Mouse (Mus musculus): ENCODE data around the gene Reg3b. TPM values are rescaled to one million over a fixed set of nuclear protein-coding genes. Genes with fewer than 3 reads are reported as not detected.

The Reg3b gene
- polyA plus RNA-seq (2014; fragmentation: Nextera tagmentation; extraction: Ambion mirVana), result not detected in 2 replicates

- Histone ChIP-seq H3K9ac (ENCODE audit: low read length) (no peak within 1 kb of the TSS), H3K4me1 (ENCODE audit: control insufficient read depth, insufficient read depth, low read length) (no peaks in the 10 kb centered on the region), H3K27me3 (ENCODE audit: control insufficient read depth, insufficient read depth, low read length) (no peaks in the 10 kb centered on the region), H3K4me2 (ENCODE audit: low read depth) (no peak within 1 kb of the TSS), H3K4me3 (ENCODE audit: low read depth, low read length) (no peak within 1 kb of the TSS), H3K36me3 (ENCODE audit: control insufficient read depth, insufficient read depth, low read length) (no peaks in the 10 kb centered on the region), H3K9me3 (ENCODE audit: control insufficient read depth, low read length) (no peaks in the 10 kb centered on the region), H3K27ac (ENCODE audit: low read depth, low read length) (no peak within 1 kb of the TSS)
- 97% methylated on average over 2 of the region's 2 CpGs for WGBS
- no peak for DNase-seq (ENCODE audit: low spot score)
- ATAC-seq (ENCODE audit: insufficient read depth, low FRiP score, low TSS enrichment), result no peak
These were observed at the start of gene Reg3b for GRCm38 (mm10) chr6:78370357-78370756. TSS of gene Reg3b (plus strand) at chr6:78370657.

GRCm38 (mm10) chr6:78327798-78328197, 42.7 kb upstream of the Reg3b start:
- Histone ChIP-seq H3K4me3 (ENCODE audit: low read depth, low read length) (no peak overlapping the region), H3K27ac (ENCODE audit: low read depth, low read length) (no peak overlapping the region), H3K9ac (ENCODE audit: low read length) (no peak overlapping the region), H3K36me3 (ENCODE audit: control insufficient read depth, insufficient read depth, low read length) (no peaks in the 10 kb centered on the region), H3K4me1 (ENCODE audit: control insufficient read depth, insufficient read depth, low read length) (no peaks in the 10 kb centered on the region), H3K27me3 (ENCODE audit: control insufficient read depth, insufficient read depth, low read length) (no peaks in the 10 kb centered on the region), H3K4me2 (ENCODE audit: low read depth) (no peak overlapping the region), H3K9me3 (ENCODE audit: control insufficient read depth, low read length) (no peaks in the 10 kb centered on the region)
- ATAC-seq (ENCODE audit: insufficient read depth, low FRiP score, low TSS enrichment) (no peak), DNase-seq (ENCODE audit: low spot score) (no peak)

GRCm38 (mm10) chr6:78329166-78329565, 41.3 kb upstream of the Reg3b start:
- ATAC-seq (ENCODE audit: insufficient read depth, low FRiP score, low TSS enrichment), result 0 out of 2 replicates have a peak, but pooled peaks have one; percentile 15
- DNase-seq (ENCODE audit: low spot score), result no peak
- WGBS, result 66% methylated on average over 2 of the region's 2 CpGs
- Histone ChIP-seq H3K4me2 (ENCODE audit: low read depth) (no peak overlapping the region), H3K4me3 (ENCODE audit: low read depth, low read length) (no peak overlapping the region), H3K4me1 (ENCODE audit: control insufficient read depth, insufficient read depth, low read length) (no peaks in the 10 kb centered on the region), H3K27me3 (ENCODE audit: control insufficient read depth, insufficient read depth, low read length) (no peaks in the 10 kb centered on the region), H3K9me3 (ENCODE audit: control insufficient read depth, low read length) (no peaks in the 10 kb centered on the region), H3K36me3 (ENCODE audit: control insufficient read depth, insufficient read depth, low read length) (no peaks in the 10 kb centered on the region), H3K27ac (ENCODE audit: low read depth, low read length) (no peak overlapping the region), H3K9ac (ENCODE audit: low read length) (no peak overlapping the region)

GRCm38 (mm10) chr6:78331919-78332569, 38.4 kb upstream of the Reg3b start:
- 43% methylated on average over 7 of the region's 7 CpGs for WGBS
- ATAC-seq (ENCODE audit: insufficient read depth, low FRiP score, low TSS enrichment) (no peak), DNase-seq (ENCODE audit: low spot score) (peak; percentile 13)
- no peak overlapping the region for H3K27ac ChIP-seq (ENCODE audit: low read depth, low read length)
- no peak overlapping the region for H3K9ac ChIP-seq (ENCODE audit: low read length)
- H3K9me3 ChIP-seq (ENCODE audit: control insufficient read depth, low read length), result no peaks in the 10 kb centered on the region
- H3K36me3 ChIP-seq (ENCODE audit: control insufficient read depth, insufficient read depth, low read length), result no peaks in the 10 kb centered on the region
- no peaks in the 10 kb centered on the region for H3K27me3 ChIP-seq (ENCODE audit: control insufficient read depth, insufficient read depth, low read length)
- no peak overlapping the region for H3K4me3 ChIP-seq (ENCODE audit: low read depth, low read length)
- H3K4me2 ChIP-seq (ENCODE audit: low read depth), result no peak overlapping the region
- H3K4me1 ChIP-seq (ENCODE audit: control insufficient read depth, insufficient read depth, low read length), result no peaks in the 10 kb centered on the region

- Histone ChIP-seq H3K27me3 (ENCODE audit: control insufficient read depth, insufficient read depth, low read length) (no peaks in the 10 kb centered on the region), H3K9me3 (ENCODE audit: control insufficient read depth, low read length) (no peaks in the 10 kb centered on the region), H3K27ac (ENCODE audit: low read depth, low read length) (no peak overlapping the region), H3K36me3 (ENCODE audit: control insufficient read depth, insufficient read depth, low read length) (no peaks in the 10 kb centered on the region), H3K9ac (ENCODE audit: low read length) (no peak overlapping the region), H3K4me3 (ENCODE audit: low read depth, low read length) (no peak overlapping the region), H3K4me2 (ENCODE audit: low read depth) (no peak overlapping the region), H3K4me1 (ENCODE audit: control insufficient read depth, insufficient read depth, low read length) (no peaks in the 10 kb centered on the region)
- DNase-seq (ENCODE audit: low spot score) (no peak), ATAC-seq (ENCODE audit: insufficient read depth, low FRiP score, low TSS enrichment) (no peak)
These were observed 30.2 kb upstream of the Reg3b start for GRCm38 (mm10) chr6:78340296-78340695.

- Histone ChIP-seq H3K9ac (ENCODE audit: low read length) (no peak overlapping the region), H3K4me2 (ENCODE audit: low read depth) (no peak overlapping the region), H3K9me3 (ENCODE audit: control insufficient read depth, low read length) (no peaks in the 10 kb centered on the region), H3K4me3 (ENCODE audit: low read depth, low read length) (no peak overlapping the region), H3K36me3 (ENCODE audit: control insufficient read depth, insufficient read depth, low read length) (no peaks in the 10 kb centered on the region), H3K27ac (ENCODE audit: low read depth, low read length) (no peak overlapping the region), H3K4me1 (ENCODE audit: control insufficient read depth, insufficient read depth, low read length) (no peaks in the 10 kb centered on the region), H3K27me3 (ENCODE audit: control insufficient read depth, insufficient read depth, low read length) (no peaks in the 10 kb centered on the region)
- no peak for ATAC-seq (ENCODE audit: insufficient read depth, low FRiP score, low TSS enrichment)
- 61% methylated on average over 2 of the region's 2 CpGs for WGBS
- no peak for DNase-seq (ENCODE audit: low spot score)
These were observed 28.8 kb upstream of the Reg3b start for GRCm38 (mm10) chr6:78341689-78342088.

GRCm38 (mm10) chr6:78361971-78362563, 8.4 kb upstream of the Reg3b start:
- no peaks in the 10 kb centered on the region for H3K36me3 ChIP-seq (ENCODE audit: control insufficient read depth, insufficient read depth, low read length)
- DNase-seq (ENCODE audit: low spot score) (no peak), ATAC-seq (ENCODE audit: insufficient read depth, low FRiP score, low TSS enrichment) (no peak)
- H3K4me2 ChIP-seq (ENCODE audit: low read depth), result no peak overlapping the region
- no peak overlapping the region for H3K27ac ChIP-seq (ENCODE audit: low read depth, low read length)
- WGBS, result 78% methylated on average over 2 of the region's 2 CpGs
- no peaks in the 10 kb centered on the region for H3K9me3 ChIP-seq (ENCODE audit: control insufficient read depth, low read length)
- H3K27me3 ChIP-seq (ENCODE audit: control insufficient read depth, insufficient read depth, low read length), result no peaks in the 10 kb centered on the region
- H3K9ac ChIP-seq (ENCODE audit: low read length), result no peak overlapping the region
- no peaks in the 10 kb centered on the region for H3K4me1 ChIP-seq (ENCODE audit: control insufficient read depth, insufficient read depth, low read length)
- H3K4me3 ChIP-seq (ENCODE audit: low read depth, low read length), result no peak overlapping the region

GRCm38 (mm10) chr6:78378765-78379164, 8.3 kb downstream of the Reg3b start, which contains the start of gene Reg3d:
TSS of gene Reg3d (minus strand) at chr6:78378865.
- Histone ChIP-seq H3K4me3 (ENCODE audit: low read depth, low read length) (no peak within 1 kb of the TSS), H3K4me1 (ENCODE audit: control insufficient read depth, insufficient read depth, low read length) (no peaks in the 10 kb centered on the region), H3K27ac (ENCODE audit: low read depth, low read length) (no peak within 1 kb of the TSS), H3K4me2 (ENCODE audit: low read depth) (no peak within 1 kb of the TSS), H3K9me3 (ENCODE audit: control insufficient read depth, low read length) (no peaks in the 10 kb centered on the region), H3K27me3 (ENCODE audit: control insufficient read depth, insufficient read depth, low read length) (no peaks in the 10 kb centered on the region), H3K36me3 (ENCODE audit: control insufficient read depth, insufficient read depth, low read length) (no peaks in the 10 kb centered on the region), H3K9ac (ENCODE audit: low read length) (no peak within 1 kb of the TSS)
- no peak for DNase-seq (ENCODE audit: low spot score)
- 76% methylated on average over 2 of the region's 2 CpGs for WGBS
- no peak for ATAC-seq (ENCODE audit: insufficient read depth, low FRiP score, low TSS enrichment)

GRCm38 (mm10) chr6:78380409-78380808, 10.0 kb downstream of the Reg3b start, which contains the start of gene Reg3a:
TSS of gene Reg3a (plus strand) at chr6:78380709.
- DNase-seq (ENCODE audit: low spot score) (no peak), ATAC-seq (ENCODE audit: insufficient read depth, low FRiP score, low TSS enrichment) (no peak)
- H3K9ac ChIP-seq (ENCODE audit: low read length), result no peak within 1 kb of the TSS
- H3K4me1 ChIP-seq (ENCODE audit: control insufficient read depth, insufficient read depth, low read length), result no peaks in the 10 kb centered on the region
- no peak within 1 kb of the TSS for H3K27ac ChIP-seq (ENCODE audit: low read depth, low read length)
- no peak within 1 kb of the TSS for H3K4me2 ChIP-seq (ENCODE audit: low read depth)
- H3K27me3 ChIP-seq (ENCODE audit: control insufficient read depth, insufficient read depth, low read length), result no peaks in the 10 kb centered on the region
- no peak within 1 kb of the TSS for H3K4me3 ChIP-seq (ENCODE audit: low read depth, low read length)
- no peaks in the 10 kb centered on the region for H3K36me3 ChIP-seq (ENCODE audit: control insufficient read depth, insufficient read depth, low read length)
- H3K9me3 ChIP-seq (ENCODE audit: control insufficient read depth, low read length), result no peaks in the 10 kb centered on the region

Data from neural tube, embryonic 11.5 days (tissue).